ENCODE assay signal across 19 mouse cellular contexts in genomic region chr3:51817329-51817728, GRCm38 (mm10).
A peak's percentile ranks its signal among the peaks of the same experiment; 100 is the strongest.
DNase-seq lines count a peak whose midpoint lies in the region; ATAC-seq lines count a peak whose summit lies in the region.
"Had no signal": no experiment of that assay in that cellular context is flagged by ENCODE, and none has a peak within 500 bp of the region (broad histone marks: within the 10 kb centered on the region; RNA-seq: fewer than 3 reads in every experiment).

No protein-coding gene starts in this region.

- no peaks in the 10 kb centered on the region for H3K27me3 ChIP-seq in hindbrain, embryonic 15.5 days
- no peaks in the 10 kb centered on the region for H3K27me3 ChIP-seq in midbrain, embryonic 16.5 days (ENCODE audit: control insufficient read depth, insufficient read depth, low read depth, low read length)
- H3K27me3 ChIP-seq: liver, embryonic 15.5 days; megakaryocyte, embryonic 14.5 days had no signal

- H3K4me2 ChIP-seq in hindbrain, embryonic 15.5 days = no peak overlapping the region
- H3K4me2 ChIP-seq in midbrain, embryonic 16.5 days (ENCODE audit: low read length) = no peak overlapping the region; the same call in 1 of the 2 replicates
- H3K4me2 ChIP-seq: liver, embryonic 15.5 days had no signal

- 57% methylated on average over 6 of the region's 6 CpGs for WGBS in hindbrain, embryonic 15.5 days
- WGBS in midbrain, embryonic 16.5 days = 33% methylated on average over 6 of the region's 6 CpGs

- no peak overlapping the region for H3K4me3 ChIP-seq in hindbrain, embryonic 15.5 days
- no peak overlapping the region for H3K4me3 ChIP-seq in midbrain, embryonic 16.5 days (ENCODE audit: low read depth, low read length)
- H3K4me3 ChIP-seq: liver, embryonic 15.5 days; megakaryocyte, embryonic 14.5 days had no signal

- no peaks in the 10 kb centered on the region for H3K36me3 ChIP-seq in hindbrain, embryonic 15.5 days
- no peaks in the 10 kb centered on the region for H3K36me3 ChIP-seq in midbrain, embryonic 16.5 days (ENCODE audit: control insufficient read depth, insufficient read depth, low read length)
- H3K36me3 ChIP-seq: liver, embryonic 15.5 days had no signal

- no peaks in the 10 kb centered on the region for H3K9me3 ChIP-seq in hindbrain, embryonic 15.5 days
- H3K9me3 ChIP-seq in midbrain, embryonic 16.5 days (replicated peaks; ENCODE audit: control insufficient read depth, low read length, poor library complexity, severe bottlenecking) = no peaks in the 10 kb centered on the region
- H3K9me3 ChIP-seq: liver, embryonic 15.5 days; megakaryocyte, embryonic 14.5 days had no signal

- peaks cover 23% of the 10 kb centered on the region for H3K4me1 ChIP-seq in hindbrain, embryonic 15.5 days (replicated peaks)
- H3K4me1 ChIP-seq in midbrain, embryonic 16.5 days (ENCODE audit: control insufficient read depth, insufficient read depth, low read length) = peaks cover 21% of the 10 kb centered on the region

- ATAC-seq in hindbrain, embryonic 15.5 days (ENCODE audit: low FRiP score, low read depth) = no peak
- peak; percentile 54 for ATAC-seq in midbrain, embryonic 16.5 days
- ATAC-seq: inflammation-experienced regulatory T-cells, adult 6 months; lung, postnatal 0 days had no signal

- peak overlapping the region; percentile 50; the same call in 1 of the 2 replicates for H3K27ac ChIP-seq in hindbrain, embryonic 15.5 days (replicated peaks)
- peak overlapping the region; percentile 74 for H3K27ac ChIP-seq in midbrain, embryonic 16.5 days (ENCODE audit: low read length)
- H3K27ac ChIP-seq: liver, embryonic 15.5 days had no signal

- no peak overlapping the region for H3K9ac ChIP-seq in hindbrain, embryonic 15.5 days
- H3K9ac ChIP-seq in midbrain, embryonic 16.5 days (ENCODE audit: low read depth, low read length) = no peak overlapping the region
- H3K9ac ChIP-seq: liver, embryonic 15.5 days had no signal

- DNase-seq in retina, postnatal 1 day = peak; percentile 54
- no peak for DNase-seq in retina, embryonic 14.5 days (ENCODE audit: low spot score)
- no peak for DNase-seq in cerebellum, adult 9-11 months
- DNase-seq in ovary, adult 18-20 months (ENCODE audit: low spot score) = no peak
- DNase-seq in gastrocnemius, postnatal 10 days = no peak
- DNase-seq: adrenal gland, postnatal 25 days; cerebellum, postnatal 10 days; gastrocnemius, postnatal 36 days; heart, postnatal 10 days; kidney, adult 8-10 months; kidney, postnatal 36 days; layer of hippocampus, adult 9-11 months; thymus, postnatal 25 days had no signal
